Mouse (Mus musculus): ENCODE data around the gene B4galnt2. TPM values are rescaled to one million over a fixed set of nuclear protein-coding genes. Genes with fewer than 3 reads are reported as not detected.

The B4galnt2 gene
- polyA plus RNA-seq, 1 experiment from 2014 or later: 0.37 TPM

DNA sequence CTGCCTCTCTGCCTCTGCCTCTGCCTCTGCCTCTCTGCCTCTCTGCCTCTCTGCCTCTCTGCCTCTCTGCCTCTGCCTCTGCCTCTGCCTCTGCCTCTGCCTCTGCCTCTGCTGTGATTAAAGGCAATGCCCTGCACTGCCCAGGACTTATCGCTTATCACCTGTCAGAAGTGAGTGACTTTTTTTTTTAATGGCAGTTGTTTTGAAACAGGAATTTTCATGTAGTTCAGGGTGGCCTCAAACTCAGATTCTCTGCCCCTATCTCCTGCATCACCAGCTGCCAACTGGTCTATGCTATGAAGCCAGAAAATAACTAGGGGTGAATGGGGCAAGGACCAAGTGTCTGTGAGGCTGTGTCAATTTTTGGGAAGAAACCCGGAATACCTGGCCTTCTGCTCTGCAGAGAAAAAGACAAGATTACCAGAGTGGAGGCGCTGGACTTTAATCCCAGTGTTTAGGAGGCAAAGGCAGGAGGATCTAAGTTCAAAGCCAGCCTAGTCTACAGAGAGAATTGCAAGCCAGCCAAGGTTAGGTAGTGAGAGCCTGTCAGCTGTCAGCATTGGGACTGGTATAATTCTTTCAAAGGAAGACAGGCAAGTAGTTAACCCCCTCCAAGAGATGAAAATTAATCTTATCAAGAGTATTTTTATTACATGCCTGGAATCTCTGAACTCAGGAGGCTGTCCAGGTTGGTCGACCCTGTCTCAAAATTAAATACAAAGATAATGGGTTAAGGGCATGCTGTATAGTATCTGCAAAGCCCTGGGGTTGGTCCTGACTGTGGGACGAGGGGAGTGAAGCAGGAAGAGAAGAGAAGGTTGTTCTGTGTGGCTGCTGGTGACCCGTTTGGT is 88.1 kb downstream of the B4galnt2 start:
- H3K4me3 ChIP-seq (ENCODE audit: low read length): no peak overlapping the region
- no peaks in the 10 kb centered on the region for H3K9me3 ChIP-seq (ENCODE audit: control insufficient read depth, low read length)

DNA sequence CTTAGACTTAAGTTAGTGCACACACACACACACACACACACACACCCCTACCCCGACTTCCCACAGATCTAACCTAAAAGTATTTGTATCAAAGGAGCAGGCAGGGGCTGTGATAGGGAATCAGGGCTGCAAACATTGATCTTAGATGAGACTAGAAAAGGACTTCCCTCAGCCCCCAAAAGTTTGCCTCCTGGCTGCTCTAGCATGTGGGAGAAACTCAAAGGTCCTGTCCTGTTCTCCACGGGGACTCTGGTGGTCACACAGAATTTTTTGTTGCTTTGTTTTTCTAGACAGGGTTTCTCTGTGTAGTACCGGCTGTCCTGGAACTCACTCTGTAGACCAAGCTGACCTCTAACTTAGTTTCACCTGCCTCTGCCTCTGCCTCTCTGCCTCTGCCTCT is 89.1 kb downstream of the B4galnt2 start:
- Histone ChIP-seq H3K9me3 (ENCODE audit: control insufficient read depth, low read length) (no peaks in the 10 kb centered on the region), H3K4me3 (ENCODE audit: low read length) (0 out of 2 replicates have a peak overlapping the region, but pooled peaks have one; percentile 56)
- no peak for ATAC-seq (ENCODE audit: low FRiP score, low TSS enrichment)

More for the DNA sequence above, 88.1 kb downstream of the B4galnt2 start:
- ATAC-seq (ENCODE audit: low FRiP score, low TSS enrichment): no peak
- no peaks in the 10 kb centered on the region for H3K36me3 ChIP-seq (ENCODE audit: control insufficient read depth, insufficient read depth, low read length)
- 53% methylated on average over 6 of the region's 6 CpGs for WGBS
- no peak overlapping the region for H3K9ac ChIP-seq (ENCODE audit: low read depth, low read length)
- H3K4me2 ChIP-seq (replicated peaks; ENCODE audit: low read depth, low read length): no peak overlapping the region
- no peak overlapping the region for H3K27ac ChIP-seq (ENCODE audit: low read depth, low read length)
- H3K27me3 ChIP-seq (ENCODE audit: control insufficient read depth, insufficient read depth, low read length): peaks cover 58% of the 10 kb centered on the region
- H3K4me1 ChIP-seq (ENCODE audit: control insufficient read depth, insufficient read depth, low read length): peaks cover 8% of the 10 kb centered on the region

DNA sequence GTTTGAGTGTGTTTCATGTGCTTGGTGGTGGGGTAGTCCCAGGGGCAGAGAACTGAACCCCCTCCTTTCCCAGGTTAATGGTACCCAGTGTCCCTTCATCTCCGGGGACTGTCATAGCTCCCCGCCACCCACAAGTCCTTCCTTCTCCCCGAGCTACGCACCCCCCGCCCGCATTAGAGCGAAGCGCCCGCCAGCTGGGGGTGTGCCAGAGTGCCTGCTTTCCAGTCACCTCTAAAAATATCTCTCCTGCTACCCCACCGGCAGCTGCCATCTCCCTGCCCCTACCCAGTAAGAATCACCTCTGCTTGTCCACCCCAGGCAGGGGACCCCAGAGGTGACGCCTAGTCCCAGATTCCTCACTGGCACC is 89.8 kb downstream of the B4galnt2 start:
- WGBS: under 1% methylated on average over 11 of the region's 11 CpGs
- no peaks in the 10 kb centered on the region for H3K9me3 ChIP-seq (ENCODE audit: control insufficient read depth, low read length)
- H3K9ac ChIP-seq (ENCODE audit: low read depth, low read length): peak overlapping the region; percentile 68
- peaks cover 5% of the 10 kb centered on the region; the same call in 1 of the 2 replicates for H3K4me1 ChIP-seq (ENCODE audit: control insufficient read depth, insufficient read depth, low read length)
- no peak overlapping the region for H3K27ac ChIP-seq (ENCODE audit: low read depth, low read length)
- H3K36me3 ChIP-seq (ENCODE audit: control insufficient read depth, insufficient read depth, low read length): no peaks in the 10 kb centered on the region
- H3K27me3 ChIP-seq (ENCODE audit: control insufficient read depth, insufficient read depth, low read length): peaks cover 41% of the 10 kb centered on the region
- peak overlapping the region; percentile 56 for H3K4me3 ChIP-seq (ENCODE audit: low read length)
- ATAC-seq (ENCODE audit: low FRiP score, low TSS enrichment): peak; percentile 37
- peak overlapping the region; percentile 97 for H3K4me2 ChIP-seq (replicated peaks; ENCODE audit: low read depth, low read length)

More for the DNA sequence above, 89.1 kb downstream of the B4galnt2 start:
- H3K27ac ChIP-seq (ENCODE audit: low read depth, low read length): no peak overlapping the region
- H3K36me3 ChIP-seq (ENCODE audit: control insufficient read depth, insufficient read depth, low read length): no peaks in the 10 kb centered on the region
- peaks cover 48% of the 10 kb centered on the region for H3K27me3 ChIP-seq (ENCODE audit: control insufficient read depth, insufficient read depth, low read length)
- H3K4me1 ChIP-seq (ENCODE audit: control insufficient read depth, insufficient read depth, low read length): peaks cover 5% of the 10 kb centered on the region
- no peak overlapping the region for H3K9ac ChIP-seq (ENCODE audit: low read depth, low read length)
- H3K4me2 ChIP-seq (replicated peaks; ENCODE audit: low read depth, low read length): no peak overlapping the region
- WGBS: 48% methylated on average over 3 of the region's 3 CpGs

DNA sequence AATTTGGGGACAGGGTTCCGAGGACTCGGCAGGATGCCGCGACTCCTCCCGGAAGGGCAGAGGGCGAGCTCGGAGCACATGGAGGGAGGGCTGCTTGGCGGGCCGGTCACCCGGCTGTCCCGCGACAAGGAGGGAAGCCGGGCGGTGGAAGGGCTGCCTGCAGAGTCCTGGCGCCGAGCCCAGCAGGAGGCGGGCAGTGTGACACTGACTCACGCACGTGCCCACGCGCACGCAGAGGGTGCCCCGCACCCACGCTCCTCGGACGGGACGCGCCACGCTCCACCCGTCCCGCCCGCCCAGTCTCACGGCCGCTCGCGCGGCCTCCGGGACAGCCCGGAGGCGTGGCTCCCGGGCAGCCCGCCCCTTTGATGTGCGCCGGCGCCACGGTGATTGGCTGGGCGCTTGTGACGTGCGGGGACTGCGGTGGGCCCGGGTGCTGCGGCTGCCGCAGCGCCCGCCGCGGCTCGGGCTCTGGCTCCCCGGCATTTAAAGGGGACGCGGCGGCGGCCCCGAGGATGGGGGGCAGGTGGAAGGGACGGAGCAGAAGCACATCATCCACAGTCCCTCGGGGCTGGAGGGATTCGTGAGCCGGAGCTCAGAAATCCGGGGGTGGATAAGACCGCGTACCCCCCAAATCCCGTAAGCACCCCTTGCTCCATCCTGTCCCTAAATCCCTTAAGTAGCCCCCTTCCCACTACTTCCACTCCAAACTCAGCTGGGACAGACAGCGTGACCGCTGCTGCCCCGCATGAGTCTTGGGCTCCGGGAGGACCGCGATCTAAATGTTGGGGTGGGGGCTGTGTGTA is 90.4 kb downstream of the B4galnt2 start, which contains the start of gene Phospho1:
Gene Phospho1 (plus strand): TSS at position 429 of the 806 bp plus-strand sequence.
- no peaks in the 10 kb centered on the region for H3K9me3 ChIP-seq (ENCODE audit: control insufficient read depth, low read length)
- H3K9ac ChIP-seq (ENCODE audit: low read depth, low read length): peak within 1 kb of the TSS; percentile 68
- H3K4me3 ChIP-seq (ENCODE audit: low read length): peak within 1 kb of the TSS; percentile 56
- peak; percentile 94 for ATAC-seq (ENCODE audit: low FRiP score, low TSS enrichment)
- peaks cover 35% of the 10 kb centered on the region for H3K27me3 ChIP-seq (ENCODE audit: control insufficient read depth, insufficient read depth, low read length)
- H3K4me2 ChIP-seq (replicated peaks; ENCODE audit: low read depth, low read length): peak within 1 kb of the TSS; percentile 97
- H3K4me1 ChIP-seq (ENCODE audit: control insufficient read depth, insufficient read depth, low read length): peaks cover 5% of the 10 kb centered on the region; the same call in 1 of the 2 replicates
- H3K36me3 ChIP-seq (ENCODE audit: control insufficient read depth, insufficient read depth, low read length): no peaks in the 10 kb centered on the region
- H3K27ac ChIP-seq (ENCODE audit: low read depth, low read length): no peak within 1 kb of the TSS
- WGBS: under 1% methylated on average over 75 of the region's 78 CpGs

DNA sequence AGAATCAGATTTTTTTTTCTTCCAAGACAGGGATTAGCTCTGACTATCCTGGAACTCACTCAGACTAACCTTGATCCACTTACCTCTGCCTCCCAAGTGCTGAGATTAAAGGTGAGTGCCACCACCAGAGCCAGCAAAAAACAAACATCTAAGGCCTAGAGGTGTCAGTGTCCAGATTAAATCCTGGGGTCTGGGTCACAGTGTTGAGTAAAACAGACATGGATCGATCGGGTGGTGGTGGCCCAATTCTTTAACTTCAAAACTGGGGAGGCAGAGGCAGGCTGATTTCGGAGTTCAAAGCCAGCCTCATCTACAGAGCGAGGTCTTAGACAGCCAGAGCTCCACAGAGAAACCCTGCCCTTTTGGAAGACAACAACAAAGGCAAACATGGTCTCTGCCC is 92.3 kb downstream of the B4galnt2 start:
- no peak overlapping the region for H3K4me2 ChIP-seq (replicated peaks; ENCODE audit: low read depth, low read length)
- H3K27me3 ChIP-seq (ENCODE audit: control insufficient read depth, insufficient read depth, low read length): peaks cover 19% of the 10 kb centered on the region
- H3K9me3 ChIP-seq (ENCODE audit: control insufficient read depth, low read length): no peaks in the 10 kb centered on the region
- 93% methylated on average over 4 of the region's 4 CpGs for WGBS
- no peak overlapping the region for H3K9ac ChIP-seq (ENCODE audit: low read depth, low read length)
- H3K4me1 ChIP-seq (ENCODE audit: control insufficient read depth, insufficient read depth, low read length): peaks cover 5% of the 10 kb centered on the region; the same call in 1 of the 2 replicates
- ATAC-seq (ENCODE audit: low FRiP score, low TSS enrichment): no peak
- no peak overlapping the region for H3K4me3 ChIP-seq (ENCODE audit: low read length)
- H3K27ac ChIP-seq (ENCODE audit: low read depth, low read length): no peak overlapping the region
- H3K36me3 ChIP-seq (ENCODE audit: control insufficient read depth, insufficient read depth, low read length): no peaks in the 10 kb centered on the region

DNA sequence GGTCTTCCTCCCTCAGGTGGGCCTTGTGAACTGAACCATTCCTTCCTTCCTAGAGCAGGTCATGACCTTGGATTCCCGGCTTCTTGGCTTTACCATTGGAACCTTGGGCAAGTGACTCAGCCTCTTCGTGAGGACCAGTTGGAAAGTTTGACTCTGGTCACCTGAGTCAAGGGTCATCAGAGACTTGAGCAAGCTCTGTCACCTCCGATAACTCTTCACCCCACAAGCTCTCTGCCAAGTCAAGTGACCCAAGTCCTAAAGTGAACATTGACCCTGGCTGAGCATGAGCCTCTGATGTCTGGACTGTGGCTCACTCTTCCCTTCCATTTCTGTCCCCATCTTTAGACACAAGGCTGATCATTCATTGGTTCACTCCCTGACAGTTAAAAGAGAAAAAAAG is 93.2 kb downstream of the B4galnt2 start:
- no peak overlapping the region for H3K27ac ChIP-seq (ENCODE audit: low read depth, low read length)
- no peaks in the 10 kb centered on the region for H3K9me3 ChIP-seq (ENCODE audit: control insufficient read depth, low read length)
- no peak overlapping the region for H3K4me3 ChIP-seq (ENCODE audit: low read length)
- peaks cover 5% of the 10 kb centered on the region; the same call in 1 of the 2 replicates for H3K4me1 ChIP-seq (ENCODE audit: control insufficient read depth, insufficient read depth, low read length)
- ATAC-seq (ENCODE audit: low FRiP score, low TSS enrichment): no peak
- no peak overlapping the region for H3K4me2 ChIP-seq (replicated peaks; ENCODE audit: low read depth, low read length)
- WGBS: 74% methylated on average over 3 of the region's 3 CpGs
- no peaks in the 10 kb centered on the region for H3K36me3 ChIP-seq (ENCODE audit: control insufficient read depth, insufficient read depth, low read length)
- H3K27me3 ChIP-seq (ENCODE audit: control insufficient read depth, insufficient read depth, low read length): peaks cover 12% of the 10 kb centered on the region
- no peak overlapping the region for H3K9ac ChIP-seq (ENCODE audit: low read depth, low read length)

DNA sequence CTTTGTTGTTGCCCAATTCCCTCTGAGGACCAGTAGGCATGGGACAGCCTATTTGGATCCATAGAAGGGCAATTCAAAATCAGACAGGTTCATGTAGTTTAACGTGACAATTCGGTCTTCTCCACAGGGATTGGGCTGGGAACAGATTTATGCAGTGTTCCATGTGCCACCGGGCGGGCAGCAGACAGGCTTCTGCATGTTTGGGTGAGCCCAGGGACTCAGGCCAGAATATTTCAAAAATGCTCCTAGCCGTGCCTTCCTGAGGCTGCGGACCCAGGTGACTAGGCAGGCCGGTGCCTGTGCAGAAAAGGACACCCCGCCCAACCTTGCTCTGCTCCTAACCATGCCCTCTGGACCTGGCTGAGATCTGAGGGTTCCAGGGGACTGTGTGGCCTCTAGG is 95.6 kb downstream of the B4galnt2 start:
- no peak for ATAC-seq (ENCODE audit: low FRiP score, low TSS enrichment)
- WGBS: 86% methylated on average over 8 of the region's 8 CpGs

More for the DNA sequence above, 95.6 kb downstream of the B4galnt2 start:
- no peaks in the 10 kb centered on the region for H3K4me1 ChIP-seq (ENCODE audit: control insufficient read depth, insufficient read depth, low read length)
- H3K27ac ChIP-seq (ENCODE audit: low read depth, low read length): no peak overlapping the region
- no peak overlapping the region for H3K4me3 ChIP-seq (ENCODE audit: low read length)
- no peaks in the 10 kb centered on the region for H3K36me3 ChIP-seq (ENCODE audit: control insufficient read depth, insufficient read depth, low read length)
- H3K4me2 ChIP-seq (replicated peaks; ENCODE audit: low read depth, low read length): no peak overlapping the region
- H3K9me3 ChIP-seq (ENCODE audit: control insufficient read depth, low read length): no peaks in the 10 kb centered on the region; the same call in 1 of the 2 replicates
- H3K9ac ChIP-seq (ENCODE audit: low read depth, low read length): no peak overlapping the region
- H3K27me3 ChIP-seq (ENCODE audit: control insufficient read depth, insufficient read depth, low read length): no peaks in the 10 kb centered on the region
